Mouse (Mus musculus): ENCODE data around the gene Med14. TPM values are rescaled to one million over a fixed set of nuclear protein-coding genes. Genes with fewer than 3 reads are reported as not detected.

Med14 gene
- total and polyA plus RNA-seq, 2 experiments from 2014 or later: 10.8 to 41.9 TPM

GRCm38 (mm10) chrX:12761259-12761625 is 631 bp downstream of the Med14 start:
- DNase-seq (ENCODE audit: low spot score) (no peak), ATAC-seq (ENCODE audit: insufficient read depth, low read depth) (peak; percentile 13; the same call in 1 of the 2 replicates)
- H3K4me3 ChIP-seq (ENCODE audit: low read depth, low read length): peak overlapping the region; percentile 85
- no peaks in the 10 kb centered on the region for H3K36me3 ChIP-seq (replicated peaks; ENCODE audit: control insufficient read depth, insufficient read depth, low read length)
- no peaks in the 10 kb centered on the region; the same call in 1 of the 2 replicates for H3K4me1 ChIP-seq (ENCODE audit: control insufficient read depth, insufficient read depth)
- TF ChIP-seq EP300 (IDR thresholded peaks at IDR 0.05; ENCODE audit: low read depth) (no peak), CTCF (IDR thresholded peaks at IDR 0.05; ENCODE audit: low read depth) (no peak)
- H3K4me2 ChIP-seq (ENCODE audit: low read depth, low read length): peak overlapping the region; percentile 67
- H3K27ac ChIP-seq (ENCODE audit: low read depth): peak overlapping the region; percentile 99
- no peaks in the 10 kb centered on the region for H3K9me3 ChIP-seq (replicated peaks; ENCODE audit: control insufficient read depth, low read length)
- WGBS: 11% methylated on average over 13 of the region's 25 CpGs
- peak overlapping the region; percentile 92 for H3K9ac ChIP-seq (replicated peaks; ENCODE audit: low read depth, low read length)
- H3K27me3 ChIP-seq (ENCODE audit: control insufficient read depth, insufficient read depth, low read length): no peaks in the 10 kb centered on the region; the same call in 1 of the 2 replicates

- WGBS: 19% methylated on average over 8 of the region's 8 CpGs
- no peak for DNase-seq (ENCODE audit: low spot score)
- no peaks in the 10 kb centered on the region; the same call in 1 of the 2 replicates for H3K27me3 ChIP-seq (ENCODE audit: control insufficient read depth, insufficient read depth, low read length)
- peak overlapping the region; percentile 85 for H3K4me3 ChIP-seq (ENCODE audit: low read depth, low read length)
- no peak for ATAC-seq (ENCODE audit: insufficient read depth, low read depth)
- TF ChIP-seq CTCF (IDR thresholded peaks at IDR 0.05; ENCODE audit: low read depth): no peak
- TF ChIP-seq EP300 (IDR thresholded peaks at IDR 0.05; ENCODE audit: low read depth): no peak
- no peaks in the 10 kb centered on the region for H3K36me3 ChIP-seq (replicated peaks; ENCODE audit: control insufficient read depth, insufficient read depth, low read length)
- peak overlapping the region; percentile 99 for H3K27ac ChIP-seq (ENCODE audit: low read depth)
- no peaks in the 10 kb centered on the region; the same call in 1 of the 2 replicates for H3K4me1 ChIP-seq (ENCODE audit: control insufficient read depth, insufficient read depth)
- H3K9ac ChIP-seq (replicated peaks; ENCODE audit: low read depth, low read length): peak overlapping the region; percentile 92
- no peaks in the 10 kb centered on the region for H3K9me3 ChIP-seq (replicated peaks; ENCODE audit: control insufficient read depth, low read length)
- peak overlapping the region; percentile 67 for H3K4me2 ChIP-seq (ENCODE audit: low read depth, low read length)
Observed at GRCm38 (mm10) chrX:12760501-12760900, 1.4 kb downstream of the Med14 start.

- peak overlapping the region; percentile 67 for H3K4me2 ChIP-seq (ENCODE audit: low read depth, low read length)
- peak; percentile 27 for DNase-seq (ENCODE audit: low spot score)
- H3K9ac ChIP-seq (replicated peaks; ENCODE audit: low read depth, low read length): peak overlapping the region; percentile 92; the same call in 1 of the 2 replicates
- no peaks in the 10 kb centered on the region for H3K36me3 ChIP-seq (replicated peaks; ENCODE audit: control insufficient read depth, insufficient read depth, low read length)
- no peaks in the 10 kb centered on the region for H3K9me3 ChIP-seq (replicated peaks; ENCODE audit: control insufficient read depth, low read length)
- TF ChIP-seq CTCF (IDR thresholded peaks at IDR 0.05; ENCODE audit: low read depth) (no peak), EP300 (IDR thresholded peaks at IDR 0.05; ENCODE audit: low read depth) (no peak)
- 31% methylated on average over 5 of the region's 5 CpGs for WGBS
- peak overlapping the region; percentile 85 for H3K4me3 ChIP-seq (ENCODE audit: low read depth, low read length)
- H3K27ac ChIP-seq (ENCODE audit: low read depth): peak overlapping the region; percentile 99
- H3K4me1 ChIP-seq (ENCODE audit: control insufficient read depth, insufficient read depth): no peaks in the 10 kb centered on the region; the same call in 1 of the 2 replicates
- ATAC-seq (ENCODE audit: insufficient read depth, low read depth): no peak
- no peaks in the 10 kb centered on the region; the same call in 1 of the 2 replicates for H3K27me3 ChIP-seq (ENCODE audit: control insufficient read depth, insufficient read depth, low read length)
Observed at GRCm38 (mm10) chrX:12759625-12760024, 2.2 kb downstream of the Med14 start.

- H3K27me3 ChIP-seq (ENCODE audit: control insufficient read depth, insufficient read depth, low read length): no peaks in the 10 kb centered on the region
Observed at GRCm38 (mm10) chrX:12747886-12748285, 14.0 kb downstream of the Med14 start.

GRCm38 (mm10) chrX:12746729-12747128 is 15.1 kb downstream of the Med14 start:
- 82% methylated on average over 3 of the region's 3 CpGs for WGBS
- Histone ChIP-seq H3K4me2 (ENCODE audit: low read depth, low read length) (no peak overlapping the region), H3K27me3 (ENCODE audit: control insufficient read depth, insufficient read depth, low read length) (no peaks in the 10 kb centered on the region), H3K36me3 (replicated peaks; ENCODE audit: control insufficient read depth, insufficient read depth, low read length) (peaks cover 11% of the 10 kb centered on the region), H3K4me3 (ENCODE audit: low read depth, low read length) (no peak overlapping the region), H3K9me3 (replicated peaks; ENCODE audit: control insufficient read depth, low read length) (no peaks in the 10 kb centered on the region), H3K9ac (replicated peaks; ENCODE audit: low read depth, low read length) (no peak overlapping the region), H3K4me1 (ENCODE audit: control insufficient read depth, insufficient read depth) (no peaks in the 10 kb centered on the region), H3K27ac (ENCODE audit: low read depth) (no peak overlapping the region)
- no peak for TF ChIP-seq CTCF (IDR thresholded peaks at IDR 0.05; ENCODE audit: low read depth)
- TF ChIP-seq EP300 (IDR thresholded peaks at IDR 0.05; ENCODE audit: low read depth): no peak
- no peak for DNase-seq (ENCODE audit: low spot score)
- no peak for ATAC-seq (ENCODE audit: insufficient read depth, low read depth)

More at GRCm38 (mm10) chrX:12747886-12748285, 14.0 kb downstream of the Med14 start:
- Histone ChIP-seq H3K36me3 (replicated peaks; ENCODE audit: control insufficient read depth, insufficient read depth, low read length) (peaks cover 11% of the 10 kb centered on the region), H3K4me2 (ENCODE audit: low read depth, low read length) (no peak overlapping the region), H3K9ac (replicated peaks; ENCODE audit: low read depth, low read length) (no peak overlapping the region), H3K4me3 (ENCODE audit: low read depth, low read length) (no peak overlapping the region), H3K9me3 (replicated peaks; ENCODE audit: control insufficient read depth, low read length) (no peaks in the 10 kb centered on the region), H3K27ac (ENCODE audit: low read depth) (no peak overlapping the region), H3K4me1 (ENCODE audit: control insufficient read depth, insufficient read depth) (no peaks in the 10 kb centered on the region)
- no peak for TF ChIP-seq CTCF (IDR thresholded peaks at IDR 0.05; ENCODE audit: low read depth)
- TF ChIP-seq EP300 (IDR thresholded peaks at IDR 0.05; ENCODE audit: low read depth): no peak
- ATAC-seq (ENCODE audit: insufficient read depth, low read depth) (no peak), DNase-seq (ENCODE audit: low spot score) (no peak)
- 71% methylated on average over 4 of the region's 4 CpGs for WGBS

GRCm38 (mm10) chrX:12740396-12740795 is 21.5 kb downstream of the Med14 start:
- Histone ChIP-seq H3K36me3 (replicated peaks; ENCODE audit: control insufficient read depth, insufficient read depth, low read length) (no peaks in the 10 kb centered on the region), H3K9me3 (replicated peaks; ENCODE audit: control insufficient read depth, low read length) (no peaks in the 10 kb centered on the region), H3K4me3 (ENCODE audit: low read depth, low read length) (no peak overlapping the region), H3K27ac (ENCODE audit: low read depth) (no peak overlapping the region), H3K4me1 (ENCODE audit: control insufficient read depth, insufficient read depth) (no peaks in the 10 kb centered on the region), H3K9ac (replicated peaks; ENCODE audit: low read depth, low read length) (no peak overlapping the region), H3K27me3 (ENCODE audit: control insufficient read depth, insufficient read depth, low read length) (no peaks in the 10 kb centered on the region), H3K4me2 (ENCODE audit: low read depth, low read length) (no peak overlapping the region)
- TF ChIP-seq EP300 (IDR thresholded peaks at IDR 0.05; ENCODE audit: low read depth) (no peak), CTCF (IDR thresholded peaks at IDR 0.05; ENCODE audit: low read depth) (no peak)
- no peak for DNase-seq (ENCODE audit: low spot score)
- ATAC-seq (ENCODE audit: insufficient read depth, low read depth): no peak

All from heart, postnatal 0 days (tissue).